Mouse (Mus musculus): ENCODE results near the gene Krt75. TPM values are rescaled to one million over a fixed set of nuclear protein-coding genes. Genes with fewer than 3 reads are reported as not detected.
A peak's percentile ranks its signal among the peaks of the same experiment; 100 is the strongest.
"Not testable (repeated sequence)": the region's sequence is repeated elsewhere in the genome, so short reads cannot be mapped to it uniquely, and the experiment has no call there.

Krt75 gene
- total RNA-seq, 1 experiment from 2014 or later: not detected

GRCm38 (mm10) chr15:101522556-101523232 is 51.0 kb downstream of the Krt75 start:
- no peak for ATAC-seq (replicated peaks; ENCODE audit: low read depth, poor library complexity, severe bottlenecking)

DNA sequence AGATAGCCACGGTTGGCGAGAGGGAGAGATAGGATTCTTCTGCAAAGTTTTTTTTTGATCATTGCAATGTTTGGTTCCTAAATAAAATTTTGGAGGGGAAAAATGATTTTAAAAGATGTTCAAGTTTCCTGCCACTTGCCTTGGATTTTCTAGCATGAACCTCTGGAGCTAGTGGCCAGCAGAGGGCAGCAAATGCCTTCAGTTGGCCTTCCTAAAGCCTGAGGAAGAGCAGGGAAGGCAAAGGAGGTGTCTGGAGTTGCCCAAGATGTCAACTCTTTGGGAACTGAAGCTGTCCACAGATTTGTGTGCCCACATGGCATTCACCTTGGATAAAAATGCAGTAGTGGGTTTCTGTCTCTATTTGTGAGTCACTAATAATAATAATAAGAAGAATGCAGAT is 53.9 kb downstream of the Krt75 start:
- ATAC-seq (replicated peaks; ENCODE audit: low read depth, poor library complexity, severe bottlenecking): peak; percentile 63

- not testable (repeated sequence) for ATAC-seq (replicated peaks; ENCODE audit: low read depth, poor library complexity, severe bottlenecking)
Measured at GRCm38 (mm10) chr15:101517161-101517560, 56.5 kb downstream of the Krt75 start, which contains the start of gene Gm49425. TSS of gene Gm49425 (minus strand) at chr15:101517261.

Other genes with a start within 250 kb of the Krt75 start
- gene Krt80, start 203.7 kb downstream of the Krt75 start, total RNA-seq (2017): 1.5 and 1.7 TPM in 2 replicates
- gene Krt7, start 162.9 kb downstream of the Krt75 start, total RNA-seq (2017): 0.96 and 4.9 TPM in 2 replicates
- 0.09 TPM in 1 of 2 replicates, not detected in the other for gene Krt87, start 135.1 kb downstream of the Krt75 start, total RNA-seq (2017)
- not detected in 2 replicates for gene Krt88, start 126.2 kb downstream of the Krt75 start, total RNA-seq (2017)
- not detected in 2 replicates for gene Krt81, start 110.2 kb downstream of the Krt75 start, total RNA-seq (2017)
- gene Krt86, start 100.4 kb downstream of the Krt75 start, total RNA-seq (2017): not detected in 2 replicates
- not detected in 2 replicates for gene Krt83, start 82.4 kb downstream of the Krt75 start, total RNA-seq (2017)
- not detected in 2 replicates for gene Gm49425, start 56.6 kb downstream of the Krt75 start, total RNA-seq (2017)
- gene Krt84, start 41.1 kb downstream of the Krt75 start, total RNA-seq (2017): not detected in 2 replicates
- not detected in 2 replicates for gene Krt82, start 23.2 kb downstream of the Krt75 start, total RNA-seq (2017)
- not detected in 2 replicates for gene Krt90, start 11.0 kb downstream of the Krt75 start, total RNA-seq (2017)
- not detected in 2 replicates for gene Gm5414, start 54.3 kb upstream of the Krt75 start, total RNA-seq (2017)
- gene Gm5478, start 73.5 kb upstream of the Krt75 start, total RNA-seq (2017): not detected in 2 replicates
- not detected in 2 replicates for gene Krt6b, start 106.4 kb upstream of the Krt75 start, total RNA-seq (2017)
- not detected in 2 replicates for gene Krt6a, start 120.4 kb upstream of the Krt75 start, total RNA-seq (2017)
- not detected in 2 replicates for gene Krt5, start 139.0 kb upstream of the Krt75 start, total RNA-seq (2017)
- gene Krt71, start 169.2 kb upstream of the Krt75 start, total RNA-seq (2017): not detected in 2 replicates
- gene Krt72, start 212.6 kb upstream of the Krt75 start, total RNA-seq (2017): not detected in 2 replicates
- gene Krt73, start 228.4 kb upstream of the Krt75 start, total RNA-seq (2017): not detected in 2 replicates
- gene Krt2, start 244.3 kb upstream of the Krt75 start, total RNA-seq (2017): not detected in 2 replicates

All from common myeloid progenitor, adult 5-6 weeks (primary cell).